Mouse (Mus musculus): ENCODE measurements around the gene Fbxl2. TPM values are rescaled to one million over a fixed set of nuclear protein-coding genes. Genes with fewer than 3 reads are reported as not detected.

Gene Fbxl2
- polyA plus RNA-seq, 1 experiment from 2014 or later, result 4.4 TPM

DNA sequence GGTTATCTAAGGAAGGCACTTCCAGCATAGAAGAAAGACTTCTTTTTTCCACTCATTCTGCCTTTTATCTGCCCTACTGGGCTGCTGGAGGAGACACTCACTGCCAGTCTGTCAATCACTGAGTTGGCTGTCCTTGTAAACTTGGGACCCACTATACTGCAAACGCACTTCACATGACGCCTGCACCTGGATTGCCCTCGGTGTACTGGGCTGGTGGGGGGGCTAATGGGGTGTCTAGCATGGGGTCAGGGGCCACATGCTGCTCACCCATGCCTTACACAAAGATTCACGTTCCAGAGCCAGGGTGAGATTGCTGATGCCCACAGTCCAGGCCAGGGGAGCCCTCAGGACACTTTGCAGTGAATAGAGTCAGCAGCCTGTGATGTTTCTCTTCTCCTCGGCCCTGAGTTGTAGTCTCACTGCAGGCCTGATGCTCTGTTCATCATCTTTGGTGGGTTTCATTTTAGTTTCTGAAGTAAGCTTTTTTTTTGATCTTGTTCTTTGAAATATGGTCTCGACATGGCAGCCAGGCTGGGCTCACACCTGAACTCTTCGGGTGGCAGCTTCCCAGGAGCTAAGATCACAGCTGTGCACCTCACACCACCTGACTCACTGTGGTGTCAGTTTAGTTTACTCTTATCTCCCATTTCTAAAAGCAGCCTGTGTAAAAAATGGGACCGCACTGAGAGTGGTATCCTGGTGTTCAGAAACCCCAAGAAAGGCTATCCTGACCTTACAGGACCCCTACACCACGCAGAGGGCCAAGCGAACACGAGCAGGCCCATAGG, 62.9 kb downstream of the Fbxl2 start:
- no peak overlapping the region for H3K4me3 ChIP-seq (ENCODE audit: low read depth, low read length)
- ATAC-seq (ENCODE audit: insufficient number of reproducible peaks, insufficient read depth, low FRiP score, low read depth), result 0 out of 2 replicates have a peak, but pooled peaks have one; percentile 31
- no peak overlapping the region for H3K4me2 ChIP-seq (replicated peaks; ENCODE audit: low read depth, low read length)
- no peaks in the 10 kb centered on the region for H3K27me3 ChIP-seq (ENCODE audit: control insufficient read depth, insufficient read depth, low read length)
- H3K36me3 ChIP-seq (ENCODE audit: control insufficient read depth, insufficient read depth, low read length), result peaks cover 15% of the 10 kb centered on the region
- H3K4me1 ChIP-seq (ENCODE audit: control insufficient read depth, insufficient read depth, low read length), result no peaks in the 10 kb centered on the region
- H3K9ac ChIP-seq (replicated peaks; ENCODE audit: low read depth, low read length), result no peak overlapping the region
- 74% methylated on average over 11 of the region's 11 CpGs for WGBS
- H3K27ac ChIP-seq (ENCODE audit: low read length), result no peak overlapping the region
- H3K9me3 ChIP-seq (ENCODE audit: control insufficient read depth, low read depth, low read length), result no peaks in the 10 kb centered on the region

DNA sequence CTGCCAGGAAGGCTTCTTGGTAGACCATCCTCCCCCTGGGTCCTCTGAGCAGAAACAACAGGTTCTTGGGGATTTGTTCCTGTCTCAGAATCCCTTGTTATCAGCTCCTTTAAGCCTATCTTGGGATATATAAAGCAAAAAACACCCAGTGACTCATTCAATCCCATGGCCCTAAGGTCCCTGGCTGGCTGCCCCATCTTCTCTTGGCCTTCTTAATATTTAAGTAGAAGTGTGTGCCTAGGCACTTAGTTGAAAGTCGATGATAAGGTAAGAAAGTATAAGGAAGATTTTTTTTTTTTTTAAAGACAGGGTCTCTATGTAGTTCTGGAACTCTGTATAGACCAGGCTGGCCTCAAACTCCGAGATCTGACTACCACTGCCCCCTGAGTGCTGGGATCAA, 63.5 kb downstream of the Fbxl2 start:
- Histone ChIP-seq H3K4me3 (ENCODE audit: low read depth, low read length) (no peak overlapping the region), H3K27me3 (ENCODE audit: control insufficient read depth, insufficient read depth, low read length) (no peaks in the 10 kb centered on the region), H3K9me3 (ENCODE audit: control insufficient read depth, low read depth, low read length) (no peaks in the 10 kb centered on the region), H3K36me3 (ENCODE audit: control insufficient read depth, insufficient read depth, low read length) (peaks cover 20% of the 10 kb centered on the region), H3K4me2 (replicated peaks; ENCODE audit: low read depth, low read length) (no peak overlapping the region), H3K27ac (ENCODE audit: low read length) (no peak overlapping the region), H3K4me1 (ENCODE audit: control insufficient read depth, insufficient read depth, low read length) (no peaks in the 10 kb centered on the region), H3K9ac (replicated peaks; ENCODE audit: low read depth, low read length) (no peak overlapping the region)
- ATAC-seq (ENCODE audit: insufficient number of reproducible peaks, insufficient read depth, low FRiP score, low read depth), result no peak
- WGBS, result 77% methylated on average over 2 of the region's 2 CpGs

DNA sequence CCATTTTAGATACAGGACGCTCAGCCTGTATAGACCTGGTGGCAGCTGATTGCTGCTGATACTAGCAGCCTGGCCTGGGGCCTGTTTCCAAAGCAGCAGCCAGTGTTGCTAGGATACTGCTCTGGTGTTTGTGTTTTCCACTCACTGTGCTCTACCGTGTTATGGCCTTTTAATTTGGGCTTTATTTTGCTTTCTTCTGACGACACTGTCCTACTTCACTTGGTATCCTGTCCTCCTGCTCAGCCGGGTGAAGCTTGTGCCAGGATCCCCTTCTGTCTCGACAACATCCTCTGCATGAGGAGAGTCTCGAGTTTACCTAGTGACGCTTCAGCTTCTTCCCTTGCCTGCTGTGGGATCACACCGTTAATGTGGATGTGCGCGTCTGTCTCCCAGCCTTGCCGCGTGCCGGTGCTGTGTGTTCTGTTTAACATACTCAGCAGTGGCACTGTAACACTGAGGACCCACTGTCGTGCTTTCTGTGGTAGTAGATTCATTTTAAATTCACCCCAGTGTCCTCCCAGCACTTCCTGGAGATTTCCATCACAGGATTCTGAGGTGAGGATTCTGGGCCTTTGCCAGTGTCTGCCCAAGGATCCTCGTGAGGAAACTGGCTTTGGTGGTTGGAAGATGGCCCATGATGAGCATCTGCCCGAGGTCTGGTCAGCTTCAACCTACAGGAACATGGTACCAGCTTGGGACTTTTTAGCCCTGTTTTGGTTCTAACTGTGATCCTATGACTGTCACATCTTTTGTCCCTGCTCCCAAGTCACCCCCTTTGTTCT, 64.7 kb downstream of the Fbxl2 start:
- ATAC-seq (ENCODE audit: insufficient number of reproducible peaks, insufficient read depth, low FRiP score, low read depth), result no peak

DNA sequence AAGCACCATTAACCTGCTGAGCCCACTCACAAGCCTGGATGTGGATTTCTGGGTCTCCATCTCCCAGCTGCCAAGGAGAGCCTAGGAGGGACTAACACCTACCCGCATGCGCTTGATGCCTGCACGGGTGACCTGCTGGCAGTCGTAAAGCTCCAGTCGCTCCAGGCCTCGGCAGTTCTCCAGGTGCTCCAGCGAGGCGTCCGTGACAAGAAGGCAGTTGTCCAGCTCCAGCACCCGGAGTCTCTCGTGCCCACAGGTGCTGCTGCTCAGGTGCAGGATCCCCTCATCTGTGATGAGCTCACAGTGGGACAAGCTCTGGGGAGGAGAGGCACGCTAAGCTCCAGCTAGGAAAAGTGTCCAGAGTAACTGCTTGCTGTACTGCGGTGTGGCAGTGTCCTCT, 66.6 kb downstream of the Fbxl2 start:
- no peaks in the 10 kb centered on the region for H3K9me3 ChIP-seq (ENCODE audit: control insufficient read depth, low read depth, low read length)
- H3K4me1 ChIP-seq (ENCODE audit: control insufficient read depth, insufficient read depth, low read length), result no peaks in the 10 kb centered on the region
- no peak for ATAC-seq (ENCODE audit: insufficient number of reproducible peaks, insufficient read depth, low FRiP score, low read depth)
- no peak overlapping the region for H3K4me2 ChIP-seq (replicated peaks; ENCODE audit: low read depth, low read length)
- no peaks in the 10 kb centered on the region for H3K27me3 ChIP-seq (ENCODE audit: control insufficient read depth, insufficient read depth, low read length)
- H3K36me3 ChIP-seq (ENCODE audit: control insufficient read depth, insufficient read depth, low read length), result peaks cover 45% of the 10 kb centered on the region
- H3K9ac ChIP-seq (replicated peaks; ENCODE audit: low read depth, low read length), result no peak overlapping the region
- 91% methylated on average over 13 of the region's 13 CpGs for WGBS
- no peak overlapping the region for H3K27ac ChIP-seq (ENCODE audit: low read length)
- H3K4me3 ChIP-seq (ENCODE audit: low read depth, low read length), result no peak overlapping the region

More for the DNA sequence above, 64.7 kb downstream of the Fbxl2 start:
- H3K9ac ChIP-seq (replicated peaks; ENCODE audit: low read depth, low read length), result no peak overlapping the region
- no peaks in the 10 kb centered on the region for H3K27me3 ChIP-seq (ENCODE audit: control insufficient read depth, insufficient read depth, low read length)
- H3K27ac ChIP-seq (ENCODE audit: low read length), result no peak overlapping the region
- no peak overlapping the region for H3K4me3 ChIP-seq (ENCODE audit: low read depth, low read length)
- 67% methylated on average over 16 of the region's 16 CpGs for WGBS
- H3K9me3 ChIP-seq (ENCODE audit: control insufficient read depth, low read depth, low read length), result no peaks in the 10 kb centered on the region
- H3K4me2 ChIP-seq (replicated peaks; ENCODE audit: low read depth, low read length), result no peak overlapping the region
- peaks cover 27% of the 10 kb centered on the region for H3K36me3 ChIP-seq (ENCODE audit: control insufficient read depth, insufficient read depth, low read length)
- no peaks in the 10 kb centered on the region for H3K4me1 ChIP-seq (ENCODE audit: control insufficient read depth, insufficient read depth, low read length)

DNA sequence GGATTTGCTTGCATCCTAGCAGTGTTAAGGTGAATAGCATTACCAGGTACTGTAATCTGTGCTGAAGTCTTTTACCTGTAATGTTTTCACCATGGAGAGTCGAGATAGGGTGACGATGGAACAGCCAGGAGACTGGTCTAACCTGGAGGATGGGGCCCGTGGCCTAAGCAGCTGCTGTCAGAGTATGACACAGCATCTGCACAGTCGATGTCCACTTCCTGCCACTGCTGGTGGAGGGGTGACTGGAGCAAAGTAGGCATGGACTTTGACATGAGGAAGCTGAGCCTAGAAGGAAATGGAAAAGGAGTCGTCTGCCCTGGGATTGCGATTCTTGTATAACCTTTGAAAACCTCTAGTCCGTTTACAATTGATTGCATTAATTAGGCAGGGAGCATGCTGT, 67.3 kb downstream of the Fbxl2 start:
- Histone ChIP-seq H3K36me3 (ENCODE audit: control insufficient read depth, insufficient read depth, low read length) (peaks cover 51% of the 10 kb centered on the region), H3K27me3 (ENCODE audit: control insufficient read depth, insufficient read depth, low read length) (no peaks in the 10 kb centered on the region), H3K4me3 (ENCODE audit: low read depth, low read length) (no peak overlapping the region), H3K27ac (ENCODE audit: low read length) (no peak overlapping the region), H3K9me3 (ENCODE audit: control insufficient read depth, low read depth, low read length) (no peaks in the 10 kb centered on the region), H3K9ac (replicated peaks; ENCODE audit: low read depth, low read length) (no peak overlapping the region), H3K4me2 (replicated peaks; ENCODE audit: low read depth, low read length) (no peak overlapping the region), H3K4me1 (ENCODE audit: control insufficient read depth, insufficient read depth, low read length) (no peaks in the 10 kb centered on the region)
- ATAC-seq (ENCODE audit: insufficient number of reproducible peaks, insufficient read depth, low FRiP score, low read depth), result no peak
- 84% methylated on average over 7 of the region's 7 CpGs for WGBS

DNA sequence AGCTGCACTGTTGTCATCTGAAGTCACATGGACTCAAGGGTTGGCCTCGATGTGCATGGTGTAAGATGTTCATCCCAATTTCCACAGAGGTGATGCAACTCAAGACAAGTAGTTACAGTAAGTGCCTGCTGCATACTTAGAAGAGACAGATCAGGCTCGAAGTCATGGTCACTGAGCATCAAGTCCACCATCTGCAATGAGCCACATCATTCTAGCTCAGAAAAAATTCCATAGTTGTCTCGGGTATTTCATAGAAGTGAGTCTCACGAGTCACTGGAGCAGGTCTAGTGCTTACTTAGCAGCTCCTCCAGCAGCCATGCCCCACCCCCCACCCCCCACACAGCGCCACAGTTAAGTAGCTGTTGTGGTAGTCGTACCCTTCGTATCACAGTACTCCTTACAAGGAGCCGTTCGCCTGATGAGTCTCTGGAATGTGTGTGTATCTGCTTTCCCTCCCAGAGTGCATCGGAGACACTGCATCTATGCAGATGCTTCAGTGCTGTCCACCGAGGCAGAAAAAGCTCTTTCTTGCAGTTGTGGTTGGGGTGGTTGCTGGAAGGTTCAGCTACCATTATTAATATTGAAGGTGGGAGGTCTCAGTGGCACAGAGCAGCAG, 68.7 kb downstream of the Fbxl2 start:
- H3K36me3 ChIP-seq (ENCODE audit: control insufficient read depth, insufficient read depth, low read length), result peaks cover 60% of the 10 kb centered on the region
- H3K4me3 ChIP-seq (ENCODE audit: low read depth, low read length), result no peak overlapping the region
- no peak overlapping the region for H3K4me2 ChIP-seq (replicated peaks; ENCODE audit: low read depth, low read length)
- no peak overlapping the region for H3K27ac ChIP-seq (ENCODE audit: low read length)
- no peak for ATAC-seq (ENCODE audit: insufficient number of reproducible peaks, insufficient read depth, low FRiP score, low read depth)
- no peaks in the 10 kb centered on the region for H3K9me3 ChIP-seq (ENCODE audit: control insufficient read depth, low read depth, low read length)
- WGBS, result 79% methylated on average over 11 of the region's 11 CpGs
- H3K27me3 ChIP-seq (ENCODE audit: control insufficient read depth, insufficient read depth, low read length), result no peaks in the 10 kb centered on the region
- H3K9ac ChIP-seq (replicated peaks; ENCODE audit: low read depth, low read length), result no peak overlapping the region
- H3K4me1 ChIP-seq (ENCODE audit: control insufficient read depth, insufficient read depth, low read length), result no peaks in the 10 kb centered on the region

DNA sequence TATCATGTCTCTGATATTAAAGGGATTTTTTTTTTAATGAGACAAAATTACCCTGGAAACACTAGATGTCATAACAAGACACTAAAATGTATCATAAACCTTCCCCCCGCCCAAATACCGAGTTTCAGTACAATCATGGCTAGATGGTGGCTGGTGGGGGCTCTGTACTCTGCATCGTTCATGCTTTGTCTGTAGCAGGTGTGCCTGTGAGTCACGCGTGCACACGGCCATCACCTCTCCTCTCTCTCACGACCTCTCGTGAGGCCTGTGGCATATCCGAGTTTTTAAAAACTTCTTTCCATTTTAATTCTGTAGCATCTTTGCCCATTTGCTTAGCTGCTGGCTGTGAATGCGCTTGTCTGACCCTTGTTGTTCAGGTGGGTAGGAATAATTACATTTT, 69.7 kb downstream of the Fbxl2 start:
- no peak overlapping the region for H3K4me2 ChIP-seq (replicated peaks; ENCODE audit: low read depth, low read length)
- H3K36me3 ChIP-seq (ENCODE audit: control insufficient read depth, insufficient read depth, low read length), result peaks cover 60% of the 10 kb centered on the region
- H3K9me3 ChIP-seq (ENCODE audit: control insufficient read depth, low read depth, low read length), result no peaks in the 10 kb centered on the region
- H3K9ac ChIP-seq (replicated peaks; ENCODE audit: low read depth, low read length), result no peak overlapping the region
- H3K4me3 ChIP-seq (ENCODE audit: low read depth, low read length), result no peak overlapping the region
- no peaks in the 10 kb centered on the region for H3K4me1 ChIP-seq (ENCODE audit: control insufficient read depth, insufficient read depth, low read length)
- 96% methylated on average over 10 of the region's 10 CpGs for WGBS
- no peak overlapping the region for H3K27ac ChIP-seq (ENCODE audit: low read length)
- H3K27me3 ChIP-seq (ENCODE audit: control insufficient read depth, insufficient read depth, low read length), result no peaks in the 10 kb centered on the region
- ATAC-seq (ENCODE audit: insufficient number of reproducible peaks, insufficient read depth, low FRiP score, low read depth), result no peak

DNA sequence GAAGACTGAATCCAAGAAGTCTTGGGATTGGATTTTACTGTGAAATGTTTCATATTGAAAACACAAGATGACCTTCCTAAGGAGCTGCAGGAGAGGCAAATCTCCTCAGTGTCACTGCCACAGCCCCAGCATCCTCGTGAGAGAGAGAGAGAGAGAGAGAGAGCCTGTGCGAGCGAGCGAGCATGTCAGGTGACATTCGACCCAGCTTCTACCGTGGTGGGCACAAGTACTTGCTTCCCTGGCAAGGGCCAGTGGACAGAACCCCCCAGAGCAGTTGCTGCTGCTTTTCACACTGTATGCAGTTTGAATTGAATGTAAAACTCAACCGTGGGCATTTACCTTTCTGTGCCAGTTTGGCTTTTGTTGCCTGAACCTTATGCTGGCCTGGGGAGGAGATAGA, 70.5 kb downstream of the Fbxl2 start:
- H3K36me3 ChIP-seq (ENCODE audit: control insufficient read depth, insufficient read depth, low read length), result peaks cover 69% of the 10 kb centered on the region
- ATAC-seq (ENCODE audit: insufficient number of reproducible peaks, insufficient read depth, low FRiP score, low read depth), result no peak
- WGBS, result 80% methylated on average over 7 of the region's 7 CpGs
- no peak overlapping the region for H3K4me3 ChIP-seq (ENCODE audit: low read depth, low read length)
- H3K9ac ChIP-seq (replicated peaks; ENCODE audit: low read depth, low read length), result no peak overlapping the region
- no peaks in the 10 kb centered on the region for H3K4me1 ChIP-seq (ENCODE audit: control insufficient read depth, insufficient read depth, low read length)
- no peak overlapping the region for H3K4me2 ChIP-seq (replicated peaks; ENCODE audit: low read depth, low read length)
- no peaks in the 10 kb centered on the region for H3K27me3 ChIP-seq (ENCODE audit: control insufficient read depth, insufficient read depth, low read length)
- no peaks in the 10 kb centered on the region for H3K9me3 ChIP-seq (ENCODE audit: control insufficient read depth, low read depth, low read length)
- H3K27ac ChIP-seq (ENCODE audit: low read length), result no peak overlapping the region
